Mouse (Mus musculus) right cerebral cortex, postnatal 10 days (tissue): ENCODE measurements around the gene Nrap.
"Not testable (repeated sequence)": the region's sequence is repeated elsewhere in the genome, so short reads cannot be mapped to it uniquely, and the experiment has no call there.

Source experiments
- DNase-seq, 2 experiments: peaks; one replicate each; pipeline ENCODE4 v3.0.0; 2021; ENCODE audit warnings: low spot score in 2 of 2

Gene Nrap

DNA sequence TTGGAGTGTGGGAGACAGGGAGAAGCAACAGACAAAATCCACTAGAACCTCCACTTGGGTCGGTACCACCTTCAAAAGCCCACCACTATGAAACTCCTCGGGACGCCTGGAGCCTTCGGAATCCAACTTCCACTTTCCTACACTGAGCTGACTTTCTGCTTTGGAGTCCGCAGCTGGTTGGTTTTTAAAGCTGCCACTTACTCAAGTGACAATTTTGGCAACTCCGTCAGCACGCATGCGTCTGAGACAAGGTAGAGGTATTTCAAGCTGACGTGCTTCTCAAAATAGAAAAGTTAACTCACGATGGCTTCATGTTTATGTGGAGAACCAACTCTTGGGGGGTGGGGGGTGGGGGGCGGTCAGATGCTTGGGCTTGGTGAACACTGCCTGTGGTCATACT, at the start of gene Nrap:
Gene Nrap (minus strand): TSS at position 159 of the 400 bp plus-strand sequence.
- no peak for DNase-seq

DNA sequence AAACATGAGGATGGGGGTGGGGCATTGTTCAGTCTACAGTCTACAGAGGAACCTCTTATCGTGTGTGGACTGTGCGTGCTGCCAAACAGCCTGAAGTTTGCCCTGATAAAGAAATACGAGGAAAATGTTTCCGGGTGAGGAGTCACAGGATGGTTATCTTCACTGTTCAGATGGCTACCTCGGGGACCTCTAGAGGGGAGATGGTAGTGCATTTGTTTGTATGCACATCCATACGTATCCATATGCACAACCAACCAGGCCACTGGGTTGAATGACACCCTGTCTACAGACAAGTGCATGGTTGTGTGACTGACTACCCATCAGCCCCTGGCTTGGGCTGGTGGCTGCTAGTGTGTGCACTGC, 49.2 kb upstream of the Nrap start:
- DNase-seq, result no peak

DNA sequence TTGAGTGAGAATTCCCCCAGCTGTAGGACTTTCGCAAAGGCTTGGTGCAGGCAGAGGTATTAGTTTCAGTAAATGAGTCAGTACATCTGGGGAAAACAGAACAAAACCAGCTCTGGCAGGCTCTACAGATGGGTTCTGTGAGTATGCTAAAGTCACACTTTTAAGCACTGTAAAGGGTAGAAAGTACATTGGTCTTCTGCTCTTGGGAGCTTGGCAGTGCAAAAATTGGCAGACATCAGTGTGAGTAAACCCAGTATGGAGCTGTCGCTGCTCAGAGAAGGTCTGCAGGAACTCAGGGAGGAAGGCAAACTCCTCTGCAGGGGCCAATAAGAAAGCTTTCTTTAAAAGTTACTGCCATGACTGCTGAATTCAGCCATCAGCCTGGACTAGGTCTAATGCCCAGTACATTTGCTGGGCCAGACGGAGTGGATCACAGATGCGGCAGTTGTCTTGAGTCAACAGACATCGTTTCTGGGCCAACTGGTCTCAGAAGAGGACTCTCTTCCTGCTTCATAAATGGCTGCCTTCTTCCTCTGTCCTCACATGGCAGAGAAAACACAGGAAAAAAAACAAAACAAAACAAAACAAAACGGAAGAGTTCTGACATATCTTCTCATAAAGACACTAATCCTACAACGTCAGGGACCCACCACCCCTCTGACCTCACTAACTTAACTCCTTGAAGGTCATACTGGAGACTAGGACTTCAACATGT, 48.7 kb upstream of the Nrap start:
- no peak for DNase-seq

DNA sequence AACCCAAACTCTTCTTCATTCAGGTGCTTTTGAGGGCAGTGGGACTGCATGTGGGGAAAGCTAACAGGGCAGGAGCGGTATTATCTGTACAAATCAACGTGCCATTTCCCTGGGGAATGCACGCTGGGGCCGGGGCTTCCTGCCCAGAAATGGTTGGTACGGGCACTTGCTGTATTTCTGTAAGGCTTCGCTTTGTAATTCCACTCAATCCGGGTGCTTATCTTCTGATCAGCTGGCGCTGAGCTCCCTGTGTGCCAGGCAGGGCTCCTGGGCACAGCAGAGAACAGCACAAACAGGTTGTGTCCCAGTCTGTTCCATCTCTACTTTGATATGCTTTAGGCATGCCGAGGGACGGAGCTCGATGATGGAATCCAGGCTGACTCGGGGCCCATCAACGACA, 46.5 kb upstream of the Nrap start:
- DNase-seq, result peak in 1 of 2 experiments; percentile 45

DNA sequence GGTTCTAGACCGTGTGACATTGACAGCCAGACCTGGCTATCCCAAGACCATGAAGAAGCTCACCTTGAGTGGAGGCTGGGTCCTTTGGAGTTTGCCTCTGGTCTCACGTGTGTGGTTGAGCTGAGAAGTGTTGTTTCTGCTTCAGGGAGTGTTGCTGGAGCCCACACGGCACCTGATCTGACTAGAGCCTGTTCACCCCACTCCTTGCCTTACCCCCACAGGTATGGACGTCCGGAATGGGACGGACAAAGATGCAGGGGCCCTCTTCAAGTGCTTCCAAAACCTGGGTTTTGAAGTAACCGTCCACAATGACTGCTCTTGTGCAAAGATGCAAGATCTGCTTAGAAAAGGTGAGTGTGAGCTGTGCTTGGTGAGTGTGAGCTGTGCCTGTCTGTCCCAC, 43.7 kb upstream of the Nrap start:
- no peak for DNase-seq

DNA sequence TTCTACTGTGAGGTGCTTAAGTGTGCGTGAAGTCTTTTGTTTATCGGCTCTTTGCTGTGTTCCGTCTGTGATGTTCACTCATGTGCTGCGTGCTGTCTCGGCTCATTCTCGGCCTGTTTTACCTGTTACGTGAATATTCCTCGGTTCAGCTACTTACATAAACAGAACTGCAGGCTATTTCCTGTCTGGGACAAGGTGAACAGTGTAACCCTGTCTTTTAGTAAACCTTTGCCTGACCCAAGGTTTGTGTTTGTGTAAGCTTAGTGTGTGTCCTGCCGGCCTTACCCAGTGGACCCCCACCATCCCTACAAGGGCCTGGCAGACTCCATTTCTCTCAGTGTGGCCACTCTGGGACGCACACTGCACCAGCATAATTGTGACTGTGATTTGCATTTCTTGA, 42.9 kb upstream of the Nrap start:
- DNase-seq, result no peak

DNA sequence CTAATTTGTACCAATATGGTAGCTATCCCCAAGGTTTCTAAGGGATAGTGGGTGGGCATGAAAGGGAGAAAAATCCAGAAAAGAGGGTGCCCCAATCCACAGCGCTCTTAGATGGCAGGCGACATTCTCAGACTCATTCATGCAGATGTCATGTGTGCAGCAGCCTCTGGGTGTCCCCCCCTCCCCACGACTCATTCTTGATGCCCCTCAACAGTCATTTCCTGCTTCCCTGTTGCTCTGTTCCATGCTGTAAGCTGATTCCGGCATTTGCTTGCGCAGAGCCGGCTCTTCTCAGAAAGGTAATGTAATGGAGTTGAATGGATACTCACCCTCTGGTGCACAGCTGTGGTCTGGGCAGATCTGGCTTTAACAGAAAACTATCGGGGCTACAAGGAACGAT, 40.5 kb upstream of the Nrap start:
- DNase-seq, result no peak

DNA sequence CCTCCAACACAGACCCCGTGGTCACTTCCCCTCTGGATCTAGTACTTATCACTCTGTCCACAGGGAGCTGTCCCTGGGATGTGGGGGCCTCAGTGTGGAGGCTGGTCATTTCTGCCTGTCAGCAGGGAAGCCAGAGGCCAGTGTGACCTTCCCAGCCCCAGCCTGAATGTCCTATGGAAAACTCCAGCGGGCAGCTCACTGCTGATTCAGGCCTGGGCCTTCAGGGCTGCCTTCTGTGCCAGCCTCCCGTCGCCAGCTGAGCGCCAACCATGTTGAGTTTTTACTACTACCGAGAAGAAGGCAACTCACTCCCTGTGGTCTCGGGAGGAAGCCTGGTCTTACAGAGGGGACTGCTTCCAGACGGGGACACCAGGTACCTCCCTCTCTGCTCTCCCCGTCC, 35.7 kb upstream of the Nrap start:
- no peak for DNase-seq

DNA sequence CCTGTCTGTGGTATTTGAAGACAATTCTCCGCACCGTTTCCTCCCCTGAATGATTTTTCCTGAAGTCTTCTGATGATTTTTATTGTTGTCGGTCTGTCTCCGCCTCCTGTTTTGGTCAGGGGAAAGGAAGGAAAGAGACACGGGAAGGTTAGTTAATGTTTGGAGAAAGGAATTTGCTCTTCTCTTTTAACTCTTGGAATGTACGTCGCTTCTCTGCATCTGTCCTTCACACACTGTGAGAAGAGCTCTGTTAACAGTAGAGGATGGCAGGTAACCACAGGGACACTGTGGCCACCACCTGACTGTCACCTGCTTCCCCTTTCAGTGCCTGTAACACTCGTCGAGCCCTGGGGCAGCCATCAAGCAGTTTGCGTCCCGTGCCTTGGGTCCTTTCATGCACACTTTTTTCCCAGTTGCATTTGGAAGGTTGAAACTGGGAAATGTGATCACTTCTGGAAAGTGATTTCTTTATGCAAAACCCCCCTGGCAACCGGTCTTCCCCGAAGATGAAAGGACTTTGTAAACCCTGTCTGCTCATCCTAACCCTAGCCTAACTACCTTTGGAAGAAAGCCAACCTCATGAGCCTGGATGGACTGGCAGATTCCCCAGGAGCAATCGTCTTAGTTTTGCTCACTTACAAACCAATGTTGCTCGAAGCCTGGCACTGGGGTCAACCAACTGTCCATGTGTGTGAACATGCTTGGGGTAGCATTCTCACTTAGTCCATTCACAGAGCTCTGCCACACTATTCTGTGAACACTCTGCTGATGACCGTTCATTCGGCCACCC, 35.0 kb upstream of the Nrap start:
- no peak for DNase-seq

DNA sequence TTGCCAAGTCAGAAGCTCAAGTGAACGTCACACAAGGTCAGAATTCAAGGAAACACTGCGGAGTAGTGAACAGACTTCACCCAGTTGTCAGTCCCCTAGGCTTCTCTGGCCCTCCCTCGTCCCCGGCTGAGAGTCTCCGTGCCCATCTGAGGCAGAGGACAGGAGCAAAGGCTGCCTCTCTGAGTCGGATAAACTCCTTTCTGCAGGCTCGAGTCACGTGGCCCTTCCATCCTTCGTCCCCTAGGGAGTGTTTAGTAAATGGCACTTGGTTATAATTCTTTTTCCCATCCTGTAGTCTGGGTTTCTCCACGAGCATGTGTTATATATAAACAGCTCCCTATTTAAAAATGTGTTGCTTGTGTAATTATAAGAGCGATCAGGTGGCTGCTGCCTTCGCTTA, 33.5 kb upstream of the Nrap start:
- DNase-seq, result peak; percentile 43 to 53

DNA sequence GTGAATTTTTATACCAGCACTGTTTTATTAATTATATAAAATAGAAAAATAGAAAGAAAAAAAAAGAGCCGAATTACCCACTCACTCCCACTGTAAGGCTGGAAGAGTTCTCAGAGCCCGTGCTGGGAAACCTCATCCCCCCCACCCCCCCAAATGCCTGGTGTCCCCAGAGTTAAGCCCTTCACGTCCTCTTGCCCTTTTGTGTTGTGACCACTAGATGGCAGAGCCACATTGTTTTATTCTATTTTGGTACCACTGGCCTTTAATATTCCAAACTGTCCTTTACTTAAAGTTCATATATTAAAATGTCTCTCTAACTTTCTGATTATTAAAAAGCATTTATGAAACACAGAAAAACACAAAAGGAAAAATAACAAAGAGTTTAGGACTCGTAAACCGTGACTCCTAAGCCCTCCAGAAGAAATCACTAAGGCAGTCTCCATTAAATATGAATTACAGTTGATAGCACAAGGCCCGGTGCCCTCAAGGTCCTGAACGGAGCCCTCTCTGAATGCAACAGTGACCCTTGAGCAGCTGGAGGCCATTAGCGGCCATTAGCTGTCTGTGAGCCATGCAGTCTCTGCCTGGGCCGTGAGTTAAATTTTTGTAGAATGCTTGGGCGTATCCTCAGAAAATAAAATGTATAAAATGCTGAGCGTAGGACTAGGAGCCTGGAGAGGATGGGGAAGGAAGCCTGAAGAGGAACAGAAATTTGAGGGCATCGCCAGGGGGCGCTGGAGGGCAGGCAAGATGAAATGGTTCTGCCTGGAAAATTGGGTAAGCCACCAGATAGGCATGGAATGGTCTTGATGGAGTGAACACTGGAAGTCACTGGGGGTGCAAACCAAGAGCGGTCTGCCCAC, 32.9 kb upstream of the Nrap start:
- DNase-seq, result peak; percentile 90 to 95

DNA sequence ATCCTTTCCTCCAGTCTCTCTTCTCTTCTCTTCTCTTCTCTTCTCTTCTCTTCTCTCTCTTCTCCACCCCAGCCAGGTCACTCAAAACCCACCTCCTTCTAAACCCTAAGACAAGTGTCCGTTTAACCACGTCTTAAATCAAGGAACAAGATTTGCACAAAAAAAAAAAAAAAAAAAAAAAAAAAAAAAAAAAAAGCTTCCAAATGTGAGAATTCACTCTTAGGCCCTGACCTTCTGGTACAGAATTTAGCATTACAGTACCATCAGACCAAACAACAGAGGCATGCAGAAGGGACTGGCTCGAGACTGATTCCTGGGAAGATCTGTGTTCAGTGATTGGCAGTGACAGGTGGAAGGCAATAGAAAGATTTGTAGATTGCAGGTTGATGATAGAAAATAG, 30.5 kb upstream of the Nrap start:
- DNase-seq, result no peak

DNA sequence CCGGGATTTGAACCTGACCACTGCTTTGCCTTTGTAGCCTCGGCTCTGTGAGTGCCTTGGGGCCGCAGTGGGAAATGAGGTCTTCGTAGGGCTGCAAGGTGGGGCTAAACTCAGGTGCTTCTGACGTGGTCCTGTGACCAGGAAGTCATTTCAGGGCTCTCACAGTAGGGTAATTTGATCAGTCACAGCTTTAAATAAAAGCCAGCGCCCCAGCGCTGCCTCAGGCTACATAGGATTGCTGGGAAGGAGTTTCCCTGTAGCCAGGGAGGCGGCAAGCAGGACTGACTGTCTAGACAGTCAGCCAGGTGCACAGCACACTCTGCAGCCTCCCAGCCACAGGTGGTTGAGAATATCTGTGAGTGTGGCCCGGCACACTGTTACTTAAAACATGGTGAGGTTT, 29.6 kb upstream of the Nrap start:
- DNase-seq, result no peak

DNA sequence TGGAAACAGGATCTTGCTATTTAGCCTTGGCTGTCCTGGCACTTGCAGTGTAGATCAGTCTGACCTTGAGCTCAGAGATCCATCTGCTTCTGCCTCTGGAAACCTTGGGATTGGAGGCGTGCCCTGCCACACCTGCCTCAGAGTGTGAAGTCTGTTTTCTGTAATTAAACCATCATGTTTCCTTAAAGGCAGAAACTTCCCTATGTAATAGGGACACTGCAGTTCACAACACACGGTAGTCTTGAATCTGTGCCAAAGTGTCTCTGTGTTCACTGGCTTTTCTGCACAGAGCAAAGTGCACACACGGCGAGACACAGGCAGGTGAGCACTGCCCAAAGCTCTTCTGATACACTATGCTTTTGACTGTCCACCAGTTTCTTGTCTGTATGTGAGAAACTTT, 28.6 kb upstream of the Nrap start:
- DNase-seq, result no peak

DNA sequence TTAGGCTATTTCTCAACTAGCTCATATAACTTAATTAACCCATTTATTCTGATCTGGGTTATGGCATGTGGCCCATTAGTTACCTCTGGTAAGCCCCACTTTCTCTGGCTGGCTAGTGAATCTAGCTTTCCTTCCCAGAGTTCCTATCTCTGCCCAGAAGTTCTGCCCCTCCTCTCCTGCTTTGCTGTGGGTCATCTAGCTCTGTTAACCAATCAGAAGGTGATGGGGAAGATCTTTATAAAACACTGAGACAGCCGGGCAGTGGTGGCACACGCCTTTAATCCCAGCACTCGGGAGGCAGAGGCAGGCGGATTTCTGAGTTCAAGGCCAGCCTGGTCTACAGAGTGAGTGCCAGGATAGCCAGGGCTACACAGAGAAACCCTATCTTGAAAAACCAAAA, 20.0 kb upstream of the Nrap start:
- DNase-seq, result not testable (repeated sequence)

DNA sequence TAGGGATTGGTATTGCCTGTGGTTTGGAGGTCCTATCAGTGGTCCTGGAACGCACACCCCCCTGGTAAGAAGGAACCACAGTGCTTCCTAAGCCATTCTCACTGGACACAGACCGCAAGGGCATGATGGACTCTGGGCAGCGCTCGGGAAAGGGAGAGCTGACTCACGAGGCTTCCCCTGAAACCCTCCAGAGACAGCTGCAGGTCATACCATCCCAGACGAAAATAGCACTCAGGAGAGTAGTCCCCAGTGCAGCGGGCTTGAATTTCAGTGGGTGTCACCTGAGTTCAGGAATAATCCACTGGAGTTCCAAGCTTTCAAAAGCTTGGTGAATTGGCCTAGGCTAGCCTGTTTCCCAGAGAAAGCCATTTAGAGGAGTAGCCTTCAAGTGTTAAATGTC, 16.7 kb upstream of the Nrap start:
- DNase-seq, result no peak

DNA sequence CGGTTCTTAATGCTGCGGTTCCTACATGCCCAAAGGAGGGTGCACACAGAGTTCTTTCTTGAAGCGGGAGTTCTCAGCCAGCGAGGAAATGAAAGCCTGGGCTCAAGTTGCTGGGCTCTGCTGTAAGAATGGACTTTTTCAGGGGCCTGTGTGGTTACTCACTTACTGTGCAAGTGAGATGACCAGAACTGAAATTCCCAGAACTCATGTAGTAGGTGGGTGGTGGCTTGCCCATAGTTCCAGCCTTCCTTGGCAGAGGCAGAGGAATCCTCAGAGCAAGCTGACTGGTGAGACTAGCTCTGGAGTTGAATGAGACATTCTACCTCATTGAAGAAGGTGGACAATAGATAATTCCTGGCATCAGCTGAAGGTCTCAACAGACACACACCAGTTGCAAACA, 16.0 kb upstream of the Nrap start:
- no peak for DNase-seq

DNA sequence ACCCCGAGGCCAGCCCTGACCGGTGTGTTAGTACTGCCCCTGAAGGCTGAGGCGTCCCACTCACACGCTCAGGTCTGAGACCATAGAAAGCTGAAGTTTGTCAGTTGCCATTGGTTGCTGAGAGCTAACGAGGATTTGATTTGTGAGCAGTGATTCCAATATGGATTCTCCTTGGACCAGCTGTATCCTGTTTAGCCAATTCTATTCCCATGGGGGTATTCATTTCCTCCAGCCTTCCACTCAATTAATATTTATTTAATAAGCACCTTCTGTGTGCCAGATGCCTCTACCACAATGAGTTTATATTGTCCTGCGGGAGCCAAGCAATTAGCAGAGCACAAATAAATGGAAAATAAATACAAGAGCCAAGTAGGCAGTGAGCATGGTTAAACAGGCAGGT, 12.0 kb upstream of the Nrap start:
- DNase-seq, result no peak

DNA sequence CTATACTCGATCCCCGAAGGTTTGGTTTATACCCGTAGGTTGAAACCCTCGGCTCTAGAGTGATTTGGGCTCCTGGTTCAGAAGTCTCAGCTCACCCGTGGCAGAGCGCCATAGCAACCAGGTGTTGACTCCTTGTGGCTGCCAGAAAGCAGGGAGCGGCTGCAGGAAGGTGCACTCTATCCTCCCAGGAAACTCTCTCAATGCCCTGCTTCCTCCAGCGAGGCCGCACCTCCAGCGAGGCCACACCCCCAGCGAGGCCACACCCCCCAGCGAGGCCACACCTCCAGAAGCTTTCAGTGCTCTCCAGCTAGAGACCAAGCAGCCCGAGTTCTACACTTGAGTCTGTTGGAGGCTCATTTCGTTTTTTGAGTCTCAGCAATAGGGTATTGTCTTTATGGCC, 10.4 kb upstream of the Nrap start:
- peak in 1 of 2 experiments; percentile 43 for DNase-seq

DNA sequence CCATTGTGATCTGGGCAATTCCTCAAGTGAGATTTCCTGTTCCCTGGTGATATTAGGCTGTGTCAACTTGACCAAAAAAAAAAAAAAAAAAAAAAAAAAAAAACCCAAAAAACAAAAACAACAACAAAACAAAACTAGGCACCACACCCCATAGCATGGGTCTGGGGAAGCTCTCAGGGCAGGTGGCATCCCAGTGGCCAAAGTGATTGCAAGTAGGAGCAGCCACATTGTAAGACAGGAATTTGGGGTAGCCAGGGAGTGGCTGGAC, 8.6 kb upstream of the Nrap start:
- DNase-seq, result no peak

DNA sequence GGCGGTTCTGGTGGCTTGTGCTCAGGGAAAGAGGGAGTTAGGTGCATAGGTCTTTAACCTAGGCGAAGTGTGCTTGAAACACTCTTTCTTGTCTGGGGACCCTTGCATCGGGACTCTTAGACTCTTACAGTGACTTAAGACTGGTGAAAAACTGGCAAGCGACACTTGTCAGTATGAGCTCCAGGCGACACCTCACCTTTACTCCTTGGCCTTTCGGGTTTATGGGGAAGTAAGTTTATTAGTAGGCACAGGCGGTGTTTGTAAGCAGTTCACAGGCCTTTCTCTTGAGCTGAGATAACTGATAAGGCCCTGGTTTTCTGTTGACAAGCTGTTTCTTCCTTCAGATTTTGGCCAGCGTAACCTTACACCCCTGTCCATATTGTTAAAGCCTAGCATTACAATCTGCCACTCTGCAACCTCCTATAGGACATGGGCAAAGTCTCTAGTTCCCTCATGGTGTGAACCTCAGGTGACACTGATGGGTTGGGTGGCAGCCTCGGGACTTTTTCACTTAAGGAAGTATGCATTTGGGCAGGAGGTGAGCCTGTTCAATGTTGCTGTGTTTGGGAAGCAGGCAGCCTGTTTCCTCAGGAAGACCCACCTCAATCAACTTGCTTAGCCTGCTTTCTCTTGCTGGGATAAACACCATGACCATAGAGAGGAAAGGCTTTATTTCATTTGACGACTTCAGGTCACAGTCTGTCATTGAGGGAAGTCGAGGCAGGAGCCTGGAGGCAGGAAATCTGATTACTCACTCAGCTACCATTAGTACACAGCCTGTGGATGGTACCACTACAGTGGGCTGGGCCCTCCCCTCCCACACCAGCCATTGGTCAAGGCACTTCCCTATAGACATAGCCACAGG, 8.1 kb upstream of the Nrap start:
- DNase-seq, result no peak
